Mouse (Mus musculus) layer of hippocampus, adult 18-20 months (tissue): ENCODE measurements around the gene Gm13090. TPM values are rescaled to one million over a fixed set of nuclear protein-coding genes. Genes with fewer than 3 reads are reported as not detected.

Experiments used
- DNase-seq, 2 experiments: peaks; one replicate each; pipeline ENCODE4 v3.0.0; 2022; ENCODE audit warnings: low spot score in 2 of 2
- long read RNA-seq: library from polyadenylated mRNA; stranded (forward); transcript quantifications from one replicate; pipeline ENCODE4 v2.0.0, GENCODE M21; 2021
- total RNA-seq, 2 experiments: library from RNA; stranded (reverse); gene quantifications; 2 replicates each; pipeline ENCODE4 v1.2.3; 2021

The Gm13090 gene
- not detected for total RNA-seq
- long read RNA-seq, result 0 reads

DNA sequence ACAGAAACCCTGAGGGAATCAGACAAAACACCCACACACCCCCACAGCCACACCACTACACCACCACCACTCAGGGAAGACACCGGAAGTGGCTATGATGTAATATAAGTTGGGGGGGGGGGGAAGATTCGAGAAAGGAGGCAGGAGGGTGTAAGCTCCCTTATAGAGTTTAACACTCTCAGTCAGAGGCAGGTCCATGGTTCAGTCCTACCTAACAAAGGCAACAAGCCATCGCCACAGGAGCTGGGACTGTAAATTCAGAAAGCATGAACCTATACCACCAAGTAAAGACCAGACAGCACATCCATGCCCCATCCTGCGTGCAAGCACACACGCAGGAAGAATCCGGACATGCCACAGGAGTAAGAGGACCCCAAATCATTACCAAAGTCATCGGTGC is at the start of gene Gm13090:
Gene Gm13090, plus strand, starts transcription at position 301 of the 400 bp plus-strand sequence.
- DNase-seq, result no peak

DNA sequence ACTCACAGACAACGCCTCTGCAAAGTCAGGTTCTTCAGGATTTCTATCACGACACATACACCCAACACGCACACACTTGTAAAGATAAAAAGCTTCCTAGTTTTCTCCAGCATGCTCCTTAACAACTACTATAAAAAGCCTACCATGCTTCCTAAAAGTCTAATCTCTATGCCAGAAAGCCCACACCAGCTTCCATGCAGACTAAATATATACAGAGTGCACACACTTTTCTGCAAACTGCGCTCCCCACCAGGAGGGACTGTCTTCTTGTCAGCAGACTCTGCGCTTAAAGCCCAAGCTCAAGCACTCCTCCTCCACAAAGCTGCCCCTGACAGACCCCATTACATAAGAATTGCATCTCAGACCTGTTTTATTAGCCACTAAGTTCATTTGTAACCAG is 47.9 kb upstream of the Gm13090 start:
- peak in 1 of 2 experiments; percentile 35 for DNase-seq

GRCm38 (mm10) chr4:151043281-151043680 is 46.1 kb upstream of the Gm13090 start:
- no peak for DNase-seq

DNA sequence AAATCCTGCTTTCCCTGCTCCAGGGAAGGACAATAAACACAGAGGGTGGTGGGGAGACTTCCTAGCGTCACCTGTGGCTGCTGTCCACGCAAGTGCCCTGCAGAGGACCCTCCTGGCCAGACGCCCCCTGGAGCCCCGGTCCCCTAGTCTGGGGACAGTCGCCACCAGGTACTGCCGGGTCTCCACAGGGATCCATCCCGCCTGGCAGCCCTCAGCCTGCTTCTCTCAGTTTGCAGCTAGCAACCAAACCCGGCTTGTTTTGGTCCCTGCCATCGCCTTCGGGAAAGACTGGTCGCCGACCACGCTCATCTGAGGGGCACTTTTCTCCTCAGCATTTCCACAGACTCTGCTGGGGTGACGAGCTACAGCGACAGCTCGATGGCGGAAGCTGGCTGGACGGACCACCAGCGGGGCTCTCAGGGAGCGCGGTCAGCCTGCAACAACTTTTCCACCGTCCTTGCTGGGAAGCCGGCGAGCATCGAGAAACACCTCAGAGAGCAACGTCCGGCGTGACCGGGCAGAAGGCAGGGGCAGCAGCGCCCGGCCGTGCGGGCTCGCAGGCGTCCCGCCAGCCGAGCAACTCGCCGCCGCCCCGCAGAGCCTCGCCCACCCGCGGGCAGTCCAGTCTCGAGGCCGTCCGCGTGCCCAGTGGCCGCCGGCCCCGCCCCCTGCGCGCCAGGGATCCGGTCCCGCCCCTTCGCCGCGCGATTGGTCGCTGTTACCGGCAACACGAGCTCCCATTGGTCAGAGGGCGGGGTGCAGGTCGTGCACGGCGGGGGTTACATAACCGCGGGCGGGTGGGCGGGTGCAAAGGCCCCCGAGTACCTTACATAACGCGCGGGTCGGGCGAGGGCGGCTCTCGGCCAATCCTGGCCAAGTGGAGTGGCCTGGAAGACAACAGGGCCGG is 45.1 kb upstream of the Gm13090 start, which contains the start of gene Per3:
Gene Per3, minus strand, starts transcription at position 629 of the 907 bp plus-strand sequence.
- DNase-seq, result peak; percentile 95 to 99

- peak; percentile 35 to 85 for DNase-seq
Observed at GRCm38 (mm10) chr4:151044944-151045570, 44.3 kb upstream of the Gm13090 start.

GRCm38 (mm10) chr4:151046524-151046923 is 42.8 kb upstream of the Gm13090 start:
- DNase-seq, result no peak

DNA sequence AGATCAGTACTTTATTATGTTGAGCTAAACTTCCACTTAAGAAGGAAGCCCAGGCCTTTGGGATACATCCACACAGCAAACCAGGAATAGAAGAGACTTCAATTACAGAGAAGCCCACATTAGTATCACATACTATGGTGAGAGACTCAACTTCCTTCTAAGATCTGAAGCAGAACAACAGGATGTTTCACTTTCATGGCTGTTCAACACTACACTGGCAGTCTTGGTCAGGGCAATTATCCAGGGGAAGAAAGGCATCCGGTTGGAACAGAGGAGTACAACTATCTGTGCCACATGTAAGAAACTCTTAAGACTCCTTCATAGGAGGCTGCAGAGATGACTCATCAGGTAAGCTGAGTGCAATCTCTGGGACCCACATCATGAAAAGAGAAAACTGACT is 38.2 kb upstream of the Gm13090 start:
- no peak for DNase-seq

DNA sequence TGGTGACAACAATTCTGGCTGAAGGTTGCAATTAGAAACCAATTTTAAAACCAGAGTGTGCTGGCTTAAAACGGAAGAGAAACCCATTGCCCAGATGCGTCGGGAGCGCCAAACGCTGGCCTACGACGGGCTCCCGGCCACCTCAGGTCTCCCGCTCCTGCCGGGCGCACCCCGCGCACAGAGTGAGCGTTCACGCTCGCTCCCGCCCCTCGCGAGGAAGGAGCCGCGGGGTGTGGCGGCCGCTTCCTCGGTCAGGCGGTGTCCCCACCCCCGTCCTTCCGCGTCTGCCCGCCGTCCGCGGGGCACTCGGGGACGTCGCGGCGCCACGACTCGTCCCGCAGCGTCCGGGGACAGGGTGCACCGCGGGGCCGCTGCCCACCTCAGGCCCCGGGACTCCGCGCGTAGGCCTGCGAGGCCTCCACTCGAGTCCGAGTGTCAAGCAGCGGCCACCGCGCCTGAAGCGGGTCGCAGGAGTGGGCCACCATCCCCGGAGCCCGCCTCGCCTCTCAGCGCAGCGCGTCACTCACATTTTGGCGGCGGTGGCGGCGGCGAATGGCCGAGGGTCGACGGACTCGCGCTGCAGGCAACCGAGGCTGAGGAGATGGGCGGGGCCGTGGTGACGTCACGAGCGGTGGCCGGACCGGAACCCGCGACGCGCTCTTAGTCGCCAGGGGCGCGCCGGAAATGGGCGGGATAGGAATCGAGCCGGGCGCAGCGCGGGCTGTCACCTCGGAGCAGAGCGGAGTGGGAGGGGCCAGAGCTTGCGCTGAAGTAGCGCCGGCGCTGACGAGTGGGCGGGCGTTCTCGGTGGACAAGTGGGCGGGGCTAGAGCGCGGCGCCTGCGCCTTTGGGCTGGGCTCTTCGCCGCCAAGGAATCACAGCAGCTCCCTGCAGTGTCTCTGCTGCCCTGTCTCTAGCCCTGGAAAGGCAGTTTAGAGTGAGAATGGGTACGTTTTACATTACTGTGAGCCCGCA is 31.7 kb upstream of the Gm13090 start, which contains the start of gene Vamp3:
Gene Vamp3, minus strand, starts transcription at position 617 of the 975 bp plus-strand sequence.
- DNase-seq, result peak; percentile 98 to 99

DNA sequence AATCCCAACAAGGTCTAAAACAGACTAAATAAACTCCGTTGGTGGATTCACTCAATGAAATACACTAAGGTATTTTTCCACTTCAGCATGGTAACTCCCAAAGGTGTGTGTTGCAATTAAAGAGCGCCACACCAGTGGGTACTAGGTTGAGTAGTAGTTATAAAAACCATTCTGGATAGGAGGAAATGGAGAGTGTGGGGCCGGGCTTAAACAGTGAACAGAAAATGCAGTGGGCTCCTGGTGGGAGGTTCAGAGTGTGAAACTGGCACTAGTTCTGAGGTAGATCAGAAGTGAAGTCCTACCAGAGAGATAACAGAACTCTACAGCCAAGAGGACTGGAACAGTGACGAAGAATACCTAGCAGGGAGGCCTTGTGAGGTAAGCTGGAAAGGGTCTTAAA is 30.7 kb upstream of the Gm13090 start:
- DNase-seq, result no peak

DNA sequence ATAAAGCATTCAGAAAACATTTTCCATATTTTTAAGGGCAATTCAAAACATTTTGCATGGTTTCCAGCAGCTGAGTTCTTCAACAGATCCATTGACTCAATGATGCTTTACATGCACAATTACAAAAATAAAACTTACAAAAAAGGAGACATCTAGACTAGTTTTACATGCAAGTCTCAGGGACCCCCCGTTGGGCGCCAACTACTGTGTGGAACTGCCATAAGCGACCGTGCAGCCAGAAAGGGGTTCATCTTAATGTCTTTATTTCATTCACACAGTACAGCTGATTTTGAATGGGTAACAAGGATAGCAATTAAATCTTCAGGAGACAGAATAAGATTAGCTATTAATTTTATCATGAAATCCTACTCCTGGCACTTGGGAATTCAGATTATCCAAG is 29.8 kb upstream of the Gm13090 start:
- DNase-seq, result no peak

DNA sequence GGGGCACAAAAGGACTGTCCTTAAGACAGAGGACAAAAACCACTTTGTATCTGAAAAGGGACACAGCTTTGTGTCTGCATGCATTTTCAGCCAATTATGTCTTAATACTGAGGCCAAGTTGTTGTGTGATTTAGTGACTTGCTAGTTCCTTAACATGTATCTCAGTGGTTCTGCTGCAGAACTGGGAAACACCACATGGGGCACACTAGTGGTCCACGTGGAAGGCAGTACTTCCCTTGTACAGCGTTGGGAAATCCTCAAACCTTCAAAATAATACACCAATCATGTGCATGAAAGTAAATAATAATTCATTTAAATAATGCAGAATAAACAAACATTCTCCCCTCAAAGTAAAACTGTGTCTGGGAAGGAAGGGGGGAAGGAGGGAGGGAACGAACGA is 20.6 kb upstream of the Gm13090 start:
- DNase-seq, result no peak

- no peak for DNase-seq
Observed at GRCm38 (mm10) chr4:151070962-151071361, 18.4 kb upstream of the Gm13090 start.

GRCm38 (mm10) chr4:151073108-151073744 is 16.1 kb upstream of the Gm13090 start:
- peak; percentile 70 to 92 for DNase-seq

- no peak for DNase-seq
Observed at GRCm38 (mm10) chr4:151074817-151075216, 14.6 kb upstream of the Gm13090 start.

DNA sequence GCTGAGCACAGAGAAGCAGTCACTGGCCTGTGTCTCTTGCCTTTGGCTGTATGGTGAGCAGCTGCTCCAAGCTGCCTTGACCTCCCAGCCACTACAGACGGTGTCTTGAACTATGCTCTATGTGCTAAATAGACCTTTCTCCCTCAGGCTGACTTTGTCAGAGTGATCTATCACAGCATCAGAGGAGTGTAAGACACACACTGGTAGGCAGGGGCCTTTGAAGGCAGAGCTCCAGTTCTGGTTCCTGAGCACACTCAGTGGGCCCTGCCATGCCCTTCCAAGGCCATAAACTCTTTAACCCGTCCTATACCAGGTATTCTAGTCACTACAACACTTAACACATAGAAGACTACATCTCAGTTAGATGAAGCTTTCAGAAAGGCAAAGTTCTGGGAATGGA is 8.0 kb upstream of the Gm13090 start:
- no peak for DNase-seq

GRCm38 (mm10) chr4:151081977-151082376 is 7.4 kb upstream of the Gm13090 start:
- no peak for DNase-seq

DNA sequence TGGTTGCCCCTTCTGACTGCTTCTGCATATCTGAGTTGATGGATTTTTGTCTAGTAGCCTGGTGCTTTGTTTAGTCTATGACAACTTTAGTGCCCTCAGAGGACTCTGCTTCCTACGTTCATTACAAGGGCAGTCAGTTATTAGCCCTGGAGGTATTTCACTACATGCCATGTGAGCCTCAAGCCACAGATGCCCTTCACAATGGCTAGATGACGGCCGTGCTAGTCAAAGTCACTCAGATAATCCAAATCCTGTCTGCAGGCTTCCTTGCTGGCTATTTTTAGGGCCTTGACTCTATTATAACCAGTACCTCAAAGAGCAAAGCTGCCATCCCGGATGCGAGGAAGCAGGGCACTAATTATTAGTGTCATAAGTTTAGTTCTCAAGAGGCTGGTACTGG is 6.3 kb upstream of the Gm13090 start:
- no peak for DNase-seq

- DNase-seq, result no peak
Observed at GRCm38 (mm10) chr4:151087358-151087757, 2.0 kb upstream of the Gm13090 start.

DNA sequence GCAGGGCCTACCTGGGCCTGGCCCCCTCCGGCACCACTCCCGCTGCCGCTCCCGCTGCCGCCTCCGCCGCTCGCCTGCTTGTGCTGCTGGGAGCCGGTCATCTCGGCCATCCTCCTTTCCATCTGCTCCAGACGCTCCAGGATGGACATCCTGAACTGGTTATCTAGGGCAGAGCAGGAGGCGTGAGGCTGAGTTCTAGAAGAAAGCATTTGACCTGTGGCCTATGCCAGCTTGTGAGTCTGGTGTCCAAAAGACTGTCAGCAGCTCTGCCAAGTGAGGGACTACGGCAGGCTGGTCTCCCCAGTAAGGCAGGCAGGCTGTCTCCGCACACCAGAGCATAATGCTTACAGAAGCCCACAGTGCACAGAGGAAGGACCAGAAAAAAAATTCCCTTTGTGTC is 551 bp upstream of the Gm13090 start:
- no peak for DNase-seq

GRCm38 (mm10) chr4:151095207-151095606 is 5.8 kb downstream of the Gm13090 start:
- peak in 1 of 2 experiments; percentile 65 for DNase-seq
